Mouse (Mus musculus): ENCODE results near the gene Mdga2. TPM values are rescaled to one million over a fixed set of nuclear protein-coding genes. Genes with fewer than 3 reads are reported as not detected.

Gene Mdga2
- polyA plus RNA-seq, 1 experiment from 2014 or later = not detected

DNA sequence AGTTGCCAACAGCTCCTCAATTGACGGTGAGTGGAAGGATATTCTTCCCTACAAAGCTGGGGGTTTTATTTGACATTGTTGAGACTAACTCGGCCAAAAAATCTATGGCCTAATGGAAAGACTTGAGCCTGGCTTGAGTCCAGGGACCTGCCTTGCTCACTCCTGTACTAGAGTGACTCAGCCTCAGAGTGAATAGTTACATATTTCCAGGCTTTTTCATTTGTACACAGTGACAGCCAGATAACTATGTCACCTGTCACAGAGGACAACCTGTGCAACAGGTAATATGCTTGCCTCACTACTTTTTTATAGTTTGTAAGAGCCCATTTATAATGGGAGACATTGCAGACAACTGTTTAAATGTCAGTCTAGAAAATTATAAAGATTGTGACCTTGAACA lies 94.9 kb downstream of the Mdga2 start:
- Histone ChIP-seq H3K27ac (ENCODE audit: low read depth) (no peak overlapping the region), H3K9ac (replicated peaks) (no peak overlapping the region), H3K9me3 (ENCODE audit: low read length) (no peaks in the 10 kb centered on the region), H3K4me2 (ENCODE audit: low read depth, low read length) (no peak overlapping the region), H3K36me3 (replicated peaks; ENCODE audit: insufficient read depth, low read length) (no peaks in the 10 kb centered on the region), H3K27me3 (ENCODE audit: insufficient read depth, low read length) (no peaks in the 10 kb centered on the region), H3K4me3 (ENCODE audit: low read depth, low read length) (no peak overlapping the region), H3K4me1 (ENCODE audit: insufficient read depth) (no peaks in the 10 kb centered on the region)
- no peak for TF ChIP-seq EP300 (IDR thresholded peaks at IDR 0.05; ENCODE audit: low read depth)
- no peak for TF ChIP-seq CTCF (IDR thresholded peaks at IDR 0.05; ENCODE audit: low read depth)
- ATAC-seq = no peak
- 80% methylated on average over 2 of the region's 2 CpGs for WGBS (ENCODE audit: insufficient replicate concordance)
- no peak for DNase-seq

DNA sequence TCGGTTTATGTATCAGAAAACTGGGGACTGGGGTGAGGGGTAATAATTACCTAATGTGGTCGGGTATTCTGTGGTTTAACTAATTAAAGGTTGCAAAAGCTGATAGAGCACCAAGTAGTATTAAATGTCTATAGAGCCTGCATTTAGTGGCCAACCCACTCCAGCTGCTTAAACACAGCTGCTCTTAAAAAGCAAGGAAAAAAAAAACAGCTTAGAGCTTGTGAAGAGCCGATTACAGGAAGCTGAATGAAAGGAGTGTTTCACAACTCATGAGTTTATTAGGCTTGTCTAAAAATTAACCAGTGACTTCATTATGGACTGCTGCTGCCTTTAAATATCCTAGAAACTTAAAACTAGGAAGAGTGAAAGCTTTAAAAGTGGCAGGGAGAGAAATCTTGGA lies 98.5 kb downstream of the Mdga2 start:
- Histone ChIP-seq H3K4me1 (ENCODE audit: insufficient read depth) (no peaks in the 10 kb centered on the region), H3K27ac (ENCODE audit: low read depth) (no peak overlapping the region), H3K4me2 (ENCODE audit: low read depth, low read length) (no peak overlapping the region), H3K27me3 (ENCODE audit: insufficient read depth, low read length) (no peaks in the 10 kb centered on the region), H3K36me3 (replicated peaks; ENCODE audit: insufficient read depth, low read length) (no peaks in the 10 kb centered on the region), H3K4me3 (ENCODE audit: low read depth, low read length) (no peak overlapping the region), H3K9me3 (ENCODE audit: low read length) (no peaks in the 10 kb centered on the region), H3K9ac (replicated peaks) (no peak overlapping the region)
- no peak for TF ChIP-seq EP300 (IDR thresholded peaks at IDR 0.05; ENCODE audit: low read depth)
- no peak for TF ChIP-seq CTCF (IDR thresholded peaks at IDR 0.05; ENCODE audit: low read depth)
- ATAC-seq (no peak), DNase-seq (no peak)
- WGBS (ENCODE audit: insufficient replicate concordance) = 57% methylated on average over 3 of the region's 3 CpGs

DNA sequence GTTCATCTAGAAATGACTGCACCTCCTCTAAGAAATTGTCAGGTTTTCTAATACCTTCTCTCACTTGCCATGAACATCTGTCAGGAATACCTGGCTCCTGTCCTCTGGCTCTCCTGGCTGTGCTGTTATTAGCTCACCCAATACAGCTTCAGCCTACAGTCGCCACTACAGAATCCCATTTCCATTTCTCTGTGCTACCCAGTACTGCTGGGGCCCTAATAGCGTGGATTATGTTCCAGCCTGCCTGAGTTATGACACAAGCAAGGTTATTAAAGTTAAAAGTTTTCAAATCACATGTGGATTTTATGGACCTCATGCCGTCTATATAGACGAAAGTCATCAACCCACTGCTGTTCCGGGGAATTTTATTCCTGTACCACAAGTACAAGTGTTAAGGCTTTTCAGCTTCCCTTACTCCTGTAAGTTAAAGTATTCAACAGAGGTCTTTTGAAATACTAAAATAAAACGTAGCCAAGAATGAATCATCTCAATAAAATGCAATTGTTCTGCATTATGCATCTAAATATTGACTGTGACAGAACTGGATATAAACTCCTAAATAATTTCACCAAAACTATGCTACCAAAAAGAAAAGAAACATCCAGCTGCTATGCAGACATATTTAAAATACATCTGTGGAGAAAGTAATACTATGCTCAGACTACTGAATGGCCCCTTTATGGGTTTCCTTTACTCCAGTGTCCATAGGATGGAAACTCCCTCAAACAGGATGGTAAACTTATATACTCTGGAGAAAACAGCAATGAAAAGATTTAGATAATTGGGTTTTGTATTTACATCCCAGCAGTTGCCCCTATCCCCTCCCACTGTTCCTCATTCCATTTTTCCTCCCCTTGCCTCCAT lies 103.5 kb downstream of the Mdga2 start:
- no peak for DNase-seq
- H3K9ac ChIP-seq (replicated peaks) = no peak overlapping the region
- no peaks in the 10 kb centered on the region for H3K4me1 ChIP-seq (ENCODE audit: insufficient read depth)
- H3K4me2 ChIP-seq (ENCODE audit: low read depth, low read length) = no peak overlapping the region
- H3K27me3 ChIP-seq (ENCODE audit: insufficient read depth, low read length) = no peaks in the 10 kb centered on the region
- WGBS (ENCODE audit: insufficient replicate concordance) = 70% methylated on average over 6 of the region's 6 CpGs
- TF ChIP-seq EP300 (IDR thresholded peaks at IDR 0.05; ENCODE audit: low read depth) (no peak), CTCF (IDR thresholded peaks at IDR 0.05; ENCODE audit: low read depth) (no peak)
- no peak for ATAC-seq
- H3K9me3 ChIP-seq (ENCODE audit: low read length) = 0 out of 2 replicates have a peak, but pooled peaks cover 2% of the 10 kb centered on the region
- no peak overlapping the region for H3K4me3 ChIP-seq (ENCODE audit: low read depth, low read length)
- H3K36me3 ChIP-seq (replicated peaks; ENCODE audit: insufficient read depth, low read length) = no peaks in the 10 kb centered on the region
- no peak overlapping the region for H3K27ac ChIP-seq (ENCODE audit: low read depth)

- 67% methylated on average over 3 of the region's 3 CpGs for WGBS (ENCODE audit: insufficient replicate concordance)
- ATAC-seq (no peak), DNase-seq (no peak)
- Histone ChIP-seq H3K9me3 (ENCODE audit: low read length) (no peaks in the 10 kb centered on the region), H3K4me3 (ENCODE audit: low read depth, low read length) (no peak overlapping the region), H3K4me1 (ENCODE audit: insufficient read depth) (no peaks in the 10 kb centered on the region), H3K27ac (ENCODE audit: low read depth) (no peak overlapping the region), H3K36me3 (replicated peaks; ENCODE audit: insufficient read depth, low read length) (no peaks in the 10 kb centered on the region), H3K27me3 (ENCODE audit: insufficient read depth, low read length) (no peaks in the 10 kb centered on the region), H3K4me2 (ENCODE audit: low read depth, low read length) (no peak overlapping the region), H3K9ac (replicated peaks) (no peak overlapping the region)
- TF ChIP-seq CTCF (IDR thresholded peaks at IDR 0.05; ENCODE audit: low read depth) (no peak), EP300 (IDR thresholded peaks at IDR 0.05; ENCODE audit: low read depth) (no peak)
Observed at GRCm38 (mm10) chr12:67104171-67104570, 118.2 kb downstream of the Mdga2 start.

GRCm38 (mm10) chr12:67094414-67094813 lies 127.9 kb downstream of the Mdga2 start:
- no peak for ATAC-seq
- H3K4me3 ChIP-seq (ENCODE audit: low read depth, low read length) = no peak overlapping the region
- H3K4me2 ChIP-seq (ENCODE audit: low read depth, low read length) = no peak overlapping the region
- no peak for DNase-seq
- no peaks in the 10 kb centered on the region for H3K4me1 ChIP-seq (ENCODE audit: insufficient read depth)
- no peaks in the 10 kb centered on the region for H3K27me3 ChIP-seq (ENCODE audit: insufficient read depth, low read length)
- H3K9ac ChIP-seq (replicated peaks) = no peak overlapping the region
- no peaks in the 10 kb centered on the region for H3K36me3 ChIP-seq (replicated peaks; ENCODE audit: insufficient read depth, low read length)
- TF ChIP-seq EP300 (IDR thresholded peaks at IDR 0.05; ENCODE audit: low read depth) (no peak), CTCF (IDR thresholded peaks at IDR 0.05; ENCODE audit: low read depth) (no peak)
- no peaks in the 10 kb centered on the region for H3K9me3 ChIP-seq (ENCODE audit: low read length)
- no peak overlapping the region for H3K27ac ChIP-seq (ENCODE audit: low read depth)

GRCm38 (mm10) chr12:67090420-67090965 lies 131.9 kb downstream of the Mdga2 start:
- Histone ChIP-seq H3K9me3 (ENCODE audit: low read length) (no peaks in the 10 kb centered on the region), H3K4me1 (ENCODE audit: insufficient read depth) (no peaks in the 10 kb centered on the region), H3K36me3 (replicated peaks; ENCODE audit: insufficient read depth, low read length) (no peaks in the 10 kb centered on the region), H3K4me3 (ENCODE audit: low read depth, low read length) (no peak overlapping the region), H3K27ac (ENCODE audit: low read depth) (no peak overlapping the region), H3K9ac (replicated peaks) (no peak overlapping the region), H3K27me3 (ENCODE audit: insufficient read depth, low read length) (no peaks in the 10 kb centered on the region), H3K4me2 (ENCODE audit: low read depth, low read length) (no peak overlapping the region)
- TF ChIP-seq EP300 (IDR thresholded peaks at IDR 0.05; ENCODE audit: low read depth) = no peak
- no peak for TF ChIP-seq CTCF (IDR thresholded peaks at IDR 0.05; ENCODE audit: low read depth)
- DNase-seq = no peak
- ATAC-seq = no peak
- WGBS (ENCODE audit: insufficient replicate concordance) = 46% methylated on average over 2 of the region's 2 CpGs

Measured in liver, postnatal 0 days (tissue).